Mouse (Mus musculus) stomach, embryonic 14.5 days (tissue): ENCODE measurements at regions not wholly inside any gene's neighbourhood (a gene's known extent, or its start where the extent isn't known, plus 50 kb on each side); places are given as distances from the start of the nearest gene placed in this dataset.

ENCODE experiments used
- ATAC-seq: fragments of 200-750 bp; cut with Nextera tagmentation; 2 replicates; pipeline ENCODE4 v1.8.0; 2017; ENCODE audit warnings: low read depth, moderate TSS enrichment; ENCODE audit not compliant: insufficient number of reproducible peaks, insufficient read depth, low FRiP score
- H3K27ac ChIP-seq: fragments of 300-500 bp; sonication (generic); 2 replicates; pipeline ENCODE4 v1.5.1; 2014; ENCODE audit warnings: mild to moderate bottlenecking, low read length, moderate library complexity, mixed read lengths
- H3K27me3 ChIP-seq: fragments of 300-500 bp; sonication (generic); 2 replicates; pipeline ENCODE4 v1.6.1; 2014; ENCODE audit warnings: low read length, control low read depth, mixed read lengths; ENCODE audit not compliant: control insufficient read depth, insufficient read depth
- H3K36me3 ChIP-seq: fragments of 300-500 bp; sonication (generic); 2 replicates; pipeline ENCODE4 v1.6.1; 2014; ENCODE audit warnings: mild to moderate bottlenecking, control low read depth, low read length, moderate library complexity, mixed read lengths; ENCODE audit not compliant: control insufficient read depth, insufficient read depth
- H3K4me1 ChIP-seq: fragments of 300-500 bp; sonication (generic); 2 replicates; pipeline ENCODE4 v1.6.1; 2014; ENCODE audit warnings: low read length, control low read depth, mixed read lengths; ENCODE audit not compliant: control insufficient read depth, insufficient read depth
- H3K4me2 ChIP-seq: fragments of 300-500 bp; sonication (generic); replicated peaks from 2 replicates; pipeline ENCODE4 v1.6.1; 2014; ENCODE audit warnings: low read depth, low read length, control low read depth
- H3K4me3 ChIP-seq: fragments of 300-500 bp; sonication (generic); 2 replicates; pipeline ENCODE4 v1.5.1; 2014; ENCODE audit warnings: low read depth, low read length, control low read depth
- H3K9ac ChIP-seq: fragments of 300-500 bp; sonication (generic); replicated peaks from 2 replicates; pipeline ENCODE4 v1.6.1; 2014; ENCODE audit warnings: low read depth, mild to moderate bottlenecking, control low read depth, low read length, moderate library complexity, mixed read lengths
- H3K9me3 ChIP-seq: fragments of 300-500 bp; sonication (generic); 2 replicates; pipeline ENCODE4 v1.6.1; 2016; ENCODE audit warnings: low read depth, low read length, control low read depth; ENCODE audit not compliant: control insufficient read depth
- WGBS: fragments of 180-500 bp; shearing (Covaris S2); extraction: QIAGEN DNeasy Blood & Tissue Kit; methylation state at CpG from one replicate; pipeline ENCODE4 v1.1.7; 2014; 5-methylcytosine and 5-hydroxymethylcytosine counted together

GRCm38 (mm10) chr15:8789000-8789399 is 78.4 kb upstream of the Slc1a3 start:
- H3K9me3 ChIP-seq, result no peaks in the 10 kb centered on the region
- H3K4me3 ChIP-seq, result no peak overlapping the region
- no peak for ATAC-seq
- no peaks in the 10 kb centered on the region for H3K4me1 ChIP-seq
- no peak overlapping the region for H3K27ac ChIP-seq
- no peaks in the 10 kb centered on the region for H3K27me3 ChIP-seq
- no peak overlapping the region for H3K9ac ChIP-seq
- no peak overlapping the region for H3K4me2 ChIP-seq
- 60% methylated on average over 6 of the region's 6 CpGs for WGBS
- H3K36me3 ChIP-seq, result no peaks in the 10 kb centered on the region

DNA sequence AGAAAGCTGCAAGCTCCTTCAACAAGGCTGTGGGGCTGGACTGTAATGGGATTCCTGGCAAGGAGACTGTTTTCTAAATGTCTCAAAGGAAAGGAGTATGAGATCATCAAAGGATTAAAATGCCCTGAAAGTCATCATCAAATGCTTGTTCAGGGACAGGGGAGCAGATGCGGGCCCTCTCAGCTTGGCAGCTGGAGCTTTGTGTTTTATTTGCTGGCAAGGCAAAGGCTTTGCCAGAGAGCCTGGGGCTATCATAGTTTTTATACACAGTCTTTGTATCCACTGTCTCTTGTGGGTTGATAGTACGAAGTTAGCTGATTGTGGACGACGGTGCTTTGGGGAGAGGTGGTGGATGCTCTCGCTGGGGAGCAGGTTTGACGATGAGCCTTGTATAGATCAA is 75.0 kb upstream of the Slc1a3 start:
- Histone ChIP-seq H3K27me3 (no peaks in the 10 kb centered on the region), H3K27ac (no peak overlapping the region), H3K4me1 (no peaks in the 10 kb centered on the region), H3K4me3 (no peak overlapping the region), H3K36me3 (no peaks in the 10 kb centered on the region), H3K9me3 (no peaks in the 10 kb centered on the region), H3K4me2 (no peak overlapping the region), H3K9ac (no peak overlapping the region)
- no peak for ATAC-seq
- 73% methylated on average over 6 of the region's 6 CpGs for WGBS

DNA sequence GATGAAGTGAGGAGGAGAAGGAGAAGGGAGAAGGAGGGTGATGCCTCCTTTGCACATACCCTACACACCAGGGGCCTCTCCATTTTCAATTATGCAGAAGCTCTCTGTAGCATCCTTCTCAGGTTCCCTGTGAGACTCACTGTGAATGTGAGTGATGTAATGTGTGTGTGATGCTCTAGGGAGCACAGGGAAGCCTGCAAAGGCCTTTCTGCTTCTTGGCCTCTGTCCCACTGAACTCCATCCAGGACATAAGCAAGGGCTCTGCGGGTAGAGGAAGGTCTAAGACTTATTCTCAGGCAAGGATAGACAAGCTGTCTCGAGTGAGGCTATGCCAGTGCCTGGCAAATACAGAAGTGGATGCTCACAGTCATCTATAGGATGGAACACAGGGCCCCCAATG is 73.0 kb upstream of the Slc1a3 start:
- 86% methylated on average over 2 of the region's 2 CpGs for WGBS
- H3K27ac ChIP-seq, result no peak overlapping the region

GRCm38 (mm10) chr15:8783036-8783435 is 72.5 kb upstream of the Slc1a3 start:
- ATAC-seq, result no peak
- Histone ChIP-seq H3K4me1 (no peaks in the 10 kb centered on the region), H3K4me3 (no peak overlapping the region), H3K27me3 (no peaks in the 10 kb centered on the region), H3K27ac (no peak overlapping the region), H3K4me2 (no peak overlapping the region), H3K9me3 (no peaks in the 10 kb centered on the region), H3K9ac (no peak overlapping the region), H3K36me3 (no peaks in the 10 kb centered on the region)
- WGBS, result 45% methylated on average over 1 of the region's 1 CpGs

More for the DNA sequence above, 73.0 kb upstream of the Slc1a3 start:
- H3K9me3 ChIP-seq, result no peaks in the 10 kb centered on the region
- H3K4me1 ChIP-seq, result no peaks in the 10 kb centered on the region
- no peak overlapping the region for H3K4me3 ChIP-seq
- H3K9ac ChIP-seq, result no peak overlapping the region
- no peaks in the 10 kb centered on the region for H3K27me3 ChIP-seq
- no peaks in the 10 kb centered on the region for H3K36me3 ChIP-seq
- ATAC-seq, result no peak
- no peak overlapping the region for H3K4me2 ChIP-seq

- no peak for ATAC-seq
- Histone ChIP-seq H3K9ac (no peak overlapping the region), H3K36me3 (no peaks in the 10 kb centered on the region), H3K4me2 (no peak overlapping the region), H3K27me3 (no peaks in the 10 kb centered on the region), H3K27ac (no peak overlapping the region), H3K4me3 (no peak overlapping the region), H3K9me3 (no peaks in the 10 kb centered on the region), H3K4me1 (no peaks in the 10 kb centered on the region)
- 71% methylated on average over 10 of the region's 10 CpGs for WGBS
Measured at GRCm38 (mm10) chr15:8782131-8782507, 71.6 kb upstream of the Slc1a3 start.

DNA sequence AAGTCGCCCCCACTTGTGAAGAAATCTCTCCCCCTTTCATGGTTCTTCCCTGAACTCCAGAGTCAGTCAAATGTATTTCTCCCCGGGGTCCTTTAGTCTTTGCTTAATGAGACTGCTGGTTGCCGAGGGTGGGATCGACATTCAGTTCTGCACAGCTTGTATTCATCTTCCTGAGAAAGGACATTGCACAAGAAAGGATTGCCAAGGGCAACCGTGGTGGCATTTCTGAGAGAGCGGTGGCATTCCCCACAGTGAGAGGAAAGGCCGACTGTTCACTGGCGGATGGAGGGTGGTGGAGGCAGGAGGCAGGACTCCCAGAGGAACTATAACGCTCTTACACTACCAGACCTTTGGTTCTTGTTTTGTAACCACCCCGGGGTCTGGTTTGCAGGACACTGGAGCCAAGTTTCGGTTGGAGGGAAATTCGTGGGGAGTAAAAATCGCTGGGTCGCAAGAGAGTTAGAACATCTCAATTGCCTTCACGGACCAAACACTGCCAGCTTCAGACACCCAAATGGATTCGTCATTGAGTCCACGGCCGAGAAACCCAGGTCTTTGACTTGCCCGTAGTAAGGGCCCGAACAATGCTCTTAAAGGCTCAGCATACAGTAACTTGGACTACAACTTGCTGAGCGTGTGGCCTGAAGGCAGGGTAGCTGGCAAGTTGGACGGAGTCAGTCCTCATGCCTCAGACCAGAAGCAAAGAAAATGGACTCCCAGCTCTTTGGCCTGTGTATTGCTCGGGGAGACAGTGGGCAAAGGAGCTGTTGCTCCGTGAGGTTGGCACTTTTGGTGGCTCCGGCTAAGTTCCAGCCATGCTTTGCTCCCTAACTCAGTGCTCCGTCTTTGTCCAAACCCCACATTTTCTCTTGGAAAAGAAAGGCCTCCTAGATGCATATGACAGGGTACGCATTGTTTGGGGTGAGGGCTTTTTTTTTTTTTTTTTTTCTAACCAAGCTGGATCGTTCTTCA is 70.9 kb upstream of the Slc1a3 start:
- no peak for ATAC-seq
- no peaks in the 10 kb centered on the region for H3K27me3 ChIP-seq
- H3K27ac ChIP-seq, result no peak overlapping the region
- no peak overlapping the region for H3K4me2 ChIP-seq
- H3K36me3 ChIP-seq, result no peaks in the 10 kb centered on the region
- no peaks in the 10 kb centered on the region for H3K9me3 ChIP-seq
- no peaks in the 10 kb centered on the region for H3K4me1 ChIP-seq
- 92% methylated on average over 28 of the region's 28 CpGs for WGBS
- no peak overlapping the region for H3K4me3 ChIP-seq
- no peak overlapping the region for H3K9ac ChIP-seq

DNA sequence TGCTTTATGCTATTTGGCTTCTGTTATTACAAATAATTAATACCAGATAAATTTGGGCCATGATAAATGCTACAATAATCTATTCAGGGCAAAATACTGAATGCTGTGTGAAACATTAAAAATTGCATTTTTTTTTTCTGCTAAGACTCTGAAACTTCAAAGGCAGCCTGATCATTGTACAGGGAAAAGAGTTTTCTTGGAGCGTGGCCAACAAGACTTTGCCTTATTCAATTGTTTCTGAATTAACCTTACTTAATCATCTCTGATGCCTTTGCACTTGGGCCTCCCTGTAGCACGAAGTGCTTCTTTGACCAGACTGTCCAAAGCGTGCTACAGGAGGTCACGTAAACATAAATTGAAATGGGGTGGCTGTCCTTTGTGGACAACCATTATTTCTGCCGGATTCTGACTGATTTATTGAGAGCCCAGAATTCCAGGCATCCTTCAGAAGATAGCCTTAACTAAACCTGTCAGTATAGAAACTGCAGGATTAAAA is 69.9 kb upstream of the Slc1a3 start:
- Histone ChIP-seq H3K4me2 (no peak overlapping the region), H3K27ac (no peak overlapping the region), H3K4me3 (no peak overlapping the region), H3K27me3 (no peaks in the 10 kb centered on the region), H3K9me3 (no peaks in the 10 kb centered on the region), H3K36me3 (no peaks in the 10 kb centered on the region), H3K4me1 (no peaks in the 10 kb centered on the region), H3K9ac (no peak overlapping the region)
- WGBS, result 34% methylated on average over 5 of the region's 5 CpGs
- ATAC-seq, result no peak

- Histone ChIP-seq H3K27me3 (no peaks in the 10 kb centered on the region), H3K4me1 (no peaks in the 10 kb centered on the region), H3K27ac (no peak overlapping the region), H3K9ac (no peak overlapping the region), H3K4me3 (no peak overlapping the region), H3K9me3 (no peaks in the 10 kb centered on the region), H3K4me2 (no peak overlapping the region), H3K36me3 (no peaks in the 10 kb centered on the region)
- WGBS, result 86% methylated on average over 16 of the region's 16 CpGs
- no peak for ATAC-seq
Measured at GRCm38 (mm10) chr15:8767624-8768571, 57.3 kb upstream of the Slc1a3 start.
